Mouse (Mus musculus): Measurements from ENCODE around the gene Dennd2d. TPM values are rescaled to one million over a fixed set of nuclear protein-coding genes. Genes with fewer than 3 reads are reported as not detected.

Gene Dennd2d
- total and polyA plus RNA-seq, 2 experiments from 2014 or later = 0.96 to 4.2 TPM

GRCm38 (mm10) chr3:106496045-106496721 is 14.0 kb downstream of the Dennd2d start:
- Histone ChIP-seq H3K4me3 (ENCODE audit: low read depth, low read length) (no peak overlapping the region), H3K9me3 (replicated peaks; ENCODE audit: control insufficient read depth, low read length) (no peaks in the 10 kb centered on the region), H3K9ac (replicated peaks; ENCODE audit: low read depth, low read length) (no peak overlapping the region), H3K4me1 (ENCODE audit: control insufficient read depth, insufficient read depth) (peaks cover 22% of the 10 kb centered on the region; the same call in 1 of the 2 replicates), H3K27me3 (ENCODE audit: control insufficient read depth, insufficient read depth, low read length) (no peaks in the 10 kb centered on the region), H3K4me2 (ENCODE audit: low read depth, low read length) (no peak overlapping the region), H3K36me3 (replicated peaks; ENCODE audit: control insufficient read depth, insufficient read depth, low read length) (peaks cover 3% of the 10 kb centered on the region), H3K27ac (ENCODE audit: low read depth) (no peak overlapping the region)
- no peak for TF ChIP-seq CTCF (IDR thresholded peaks at IDR 0.05; ENCODE audit: low read depth)
- TF ChIP-seq EP300 (IDR thresholded peaks at IDR 0.05; ENCODE audit: low read depth) = no peak
- 51% methylated on average over 4 of the region's 4 CpGs for WGBS
- ATAC-seq (ENCODE audit: insufficient read depth, low read depth) (peak; percentile 21; the same call in 1 of the 2 replicates), DNase-seq (ENCODE audit: low spot score) (peak; percentile 19)

- no peak overlapping the region for H3K4me3 ChIP-seq (ENCODE audit: low read depth, low read length)
- no peak overlapping the region for H3K9ac ChIP-seq (replicated peaks; ENCODE audit: low read depth, low read length)
Observed at GRCm38 (mm10) chr3:106496996-106497395, 14.8 kb downstream of the Dennd2d start.

GRCm38 (mm10) chr3:106500510-106500909 is 18.3 kb downstream of the Dennd2d start:
- TF ChIP-seq EP300 (IDR thresholded peaks at IDR 0.05; ENCODE audit: low read depth) (no peak), CTCF (IDR thresholded peaks at IDR 0.05; ENCODE audit: low read depth) (no peak)
- H3K9ac ChIP-seq (replicated peaks; ENCODE audit: low read depth, low read length) = no peak overlapping the region
- 0 out of 2 replicates have a peak, but pooled peaks cover 14% of the 10 kb centered on the region for H3K4me1 ChIP-seq (ENCODE audit: control insufficient read depth, insufficient read depth)
- H3K27me3 ChIP-seq (ENCODE audit: control insufficient read depth, insufficient read depth, low read length) = no peaks in the 10 kb centered on the region
- no peak for DNase-seq (ENCODE audit: low spot score)
- H3K27ac ChIP-seq (ENCODE audit: low read depth) = no peak overlapping the region
- ATAC-seq (ENCODE audit: insufficient read depth, low read depth) = no peak
- 53% methylated on average over 2 of the region's 2 CpGs for WGBS
- H3K4me3 ChIP-seq (ENCODE audit: low read depth, low read length) = no peak overlapping the region
- H3K9me3 ChIP-seq (replicated peaks; ENCODE audit: control insufficient read depth, low read length) = no peaks in the 10 kb centered on the region
- no peak overlapping the region for H3K4me2 ChIP-seq (ENCODE audit: low read depth, low read length)
- H3K36me3 ChIP-seq (replicated peaks; ENCODE audit: control insufficient read depth, insufficient read depth, low read length) = peaks cover 42% of the 10 kb centered on the region

More at GRCm38 (mm10) chr3:106496996-106497395, 14.8 kb downstream of the Dennd2d start:
- no peak for TF ChIP-seq CTCF (IDR thresholded peaks at IDR 0.05; ENCODE audit: low read depth)
- no peak for TF ChIP-seq EP300 (IDR thresholded peaks at IDR 0.05; ENCODE audit: low read depth)
- Histone ChIP-seq H3K27me3 (ENCODE audit: control insufficient read depth, insufficient read depth, low read length) (no peaks in the 10 kb centered on the region), H3K4me1 (ENCODE audit: control insufficient read depth, insufficient read depth) (peaks cover 22% of the 10 kb centered on the region; the same call in 1 of the 2 replicates), H3K27ac (ENCODE audit: low read depth) (no peak overlapping the region), H3K36me3 (replicated peaks; ENCODE audit: control insufficient read depth, insufficient read depth, low read length) (peaks cover 11% of the 10 kb centered on the region), H3K9me3 (replicated peaks; ENCODE audit: control insufficient read depth, low read length) (no peaks in the 10 kb centered on the region), H3K4me2 (ENCODE audit: low read depth, low read length) (no peak overlapping the region)
- 53% methylated on average over 3 of the region's 3 CpGs for WGBS
- DNase-seq (ENCODE audit: low spot score) (no peak), ATAC-seq (ENCODE audit: insufficient read depth, low read depth) (no peak)

- H3K4me3 ChIP-seq (ENCODE audit: low read depth, low read length) = no peak overlapping the region
- no peak overlapping the region for H3K27ac ChIP-seq (ENCODE audit: low read depth)
- peaks cover 42% of the 10 kb centered on the region for H3K36me3 ChIP-seq (replicated peaks; ENCODE audit: control insufficient read depth, insufficient read depth, low read length)
- H3K27me3 ChIP-seq (ENCODE audit: control insufficient read depth, insufficient read depth, low read length) = no peaks in the 10 kb centered on the region
- 0 out of 2 replicates have a peak, but pooled peaks cover 5% of the 10 kb centered on the region for H3K4me1 ChIP-seq (ENCODE audit: control insufficient read depth, insufficient read depth)
- WGBS = 81% methylated on average over 2 of the region's 2 CpGs
- no peaks in the 10 kb centered on the region for H3K9me3 ChIP-seq (replicated peaks; ENCODE audit: control insufficient read depth, low read length)
- H3K4me2 ChIP-seq (ENCODE audit: low read depth, low read length) = no peak overlapping the region
- DNase-seq (ENCODE audit: low spot score) = no peak
- TF ChIP-seq EP300 (IDR thresholded peaks at IDR 0.05; ENCODE audit: low read depth) (no peak), CTCF (IDR thresholded peaks at IDR 0.05; ENCODE audit: low read depth) (no peak)
- ATAC-seq (ENCODE audit: insufficient read depth, low read depth) = no peak
- no peak overlapping the region for H3K9ac ChIP-seq (replicated peaks; ENCODE audit: low read depth, low read length)
Observed at GRCm38 (mm10) chr3:106502892-106503291, 20.7 kb downstream of the Dennd2d start.

- ATAC-seq (ENCODE audit: insufficient read depth, low read depth) = no peak
- H3K4me2 ChIP-seq (ENCODE audit: low read depth, low read length) = no peak overlapping the region
- WGBS = 84% methylated on average over 1 of the region's 1 CpGs
Observed at GRCm38 (mm10) chr3:106510669-106511068, 28.5 kb downstream of the Dennd2d start.

More at GRCm38 (mm10) chr3:106510669-106511068, 28.5 kb downstream of the Dennd2d start:
- no peak overlapping the region for H3K27ac ChIP-seq (ENCODE audit: low read depth)
- H3K4me1 ChIP-seq (ENCODE audit: control insufficient read depth, insufficient read depth) = no peaks in the 10 kb centered on the region
- H3K9ac ChIP-seq (replicated peaks; ENCODE audit: low read depth, low read length) = no peak overlapping the region
- no peaks in the 10 kb centered on the region for H3K9me3 ChIP-seq (replicated peaks; ENCODE audit: control insufficient read depth, low read length)
- H3K4me3 ChIP-seq (ENCODE audit: low read depth, low read length) = no peak overlapping the region
- TF ChIP-seq EP300 (IDR thresholded peaks at IDR 0.05; ENCODE audit: low read depth) = no peak
- no peak for TF ChIP-seq CTCF (IDR thresholded peaks at IDR 0.05; ENCODE audit: low read depth)
- DNase-seq (ENCODE audit: low spot score) = no peak
- no peaks in the 10 kb centered on the region for H3K27me3 ChIP-seq (ENCODE audit: control insufficient read depth, insufficient read depth, low read length)
- H3K36me3 ChIP-seq (replicated peaks; ENCODE audit: control insufficient read depth, insufficient read depth, low read length) = peaks cover 8% of the 10 kb centered on the region; the same call in 1 of the 2 replicates
